ENCODE assay signal across 19 mouse cellular contexts in the genomic region with DNA sequence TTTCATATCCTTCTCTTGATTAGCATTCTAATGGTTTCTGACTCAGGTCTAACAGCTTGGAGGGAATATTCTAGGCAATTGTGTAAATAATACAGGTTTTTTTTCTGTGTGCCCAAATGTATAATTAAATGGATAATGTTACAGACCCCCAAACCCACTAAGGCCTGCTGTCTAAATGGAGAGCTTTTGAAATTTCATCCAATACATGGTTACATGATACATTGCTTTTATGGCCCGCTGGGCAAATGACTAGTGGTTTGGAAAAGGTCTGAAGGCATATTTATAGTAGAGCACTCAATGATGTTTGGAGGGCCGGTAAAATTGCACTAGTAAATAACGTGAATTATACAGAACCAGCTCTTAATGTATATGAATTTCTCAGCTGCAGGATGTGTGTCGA.
A peak's percentile ranks its signal among the peaks of the same experiment; 100 is the strongest.
DNase-seq lines count a peak whose midpoint lies in the region; ATAC-seq and TF ChIP-seq lines count a peak whose summit lies in the region.
"Had no signal": no experiment of that assay in that cellular context is flagged by ENCODE, and none has a peak within 500 bp of the region (broad histone marks: within the 10 kb centered on the region; RNA-seq: fewer than 3 reads in every experiment).

No protein-coding gene starts in this region.

- no peak overlapping the region for H3K4me3 ChIP-seq in kidney, embryonic 14.5 days (ENCODE audit: low read length)
- H3K4me3 ChIP-seq in limb, embryonic 11.5 days (ENCODE audit: low read depth, low read length), result no peak overlapping the region
- H3K4me3 ChIP-seq in limb, embryonic 10.5 days, result no peak overlapping the region
- H3K4me3 ChIP-seq in myocyte, result no peak overlapping the region
- H3K4me3 ChIP-seq: embryonic facial prominence, embryonic 15.5 days; erythroblast, embryonic 14.5 days; forebrain, embryonic 10.5 days; heart, embryonic 12.5 days; hindbrain, embryonic 10.5 days had no signal

- no peak overlapping the region for H3K4me2 ChIP-seq in kidney, embryonic 14.5 days (replicated peaks; ENCODE audit: low read depth, low read length)
- H3K4me2 ChIP-seq in limb, embryonic 11.5 days (ENCODE audit: low read depth, severe bottlenecking), result no peak overlapping the region
- H3K4me2 ChIP-seq in myocyte (ENCODE audit: low read depth), result peak overlapping the region; percentile 4
- H3K4me2 ChIP-seq: embryonic facial prominence, embryonic 15.5 days; heart, embryonic 12.5 days; hindbrain, embryonic 14.5 days had no signal

- no peaks in the 10 kb centered on the region for H3K36me3 ChIP-seq in kidney, embryonic 14.5 days (ENCODE audit: control insufficient read depth, insufficient read depth, low read length)
- no peaks in the 10 kb centered on the region for H3K36me3 ChIP-seq in limb, embryonic 11.5 days (ENCODE audit: control insufficient read depth, insufficient read depth, low read length)
- no peaks in the 10 kb centered on the region for H3K36me3 ChIP-seq in limb, embryonic 10.5 days
- no peaks in the 10 kb centered on the region for H3K36me3 ChIP-seq in myocyte (ENCODE audit: control insufficient read depth, insufficient read depth)
- H3K36me3 ChIP-seq: embryonic facial prominence, embryonic 15.5 days; forebrain, embryonic 10.5 days; heart, embryonic 12.5 days; hindbrain, embryonic 10.5 days had no signal

- peak; percentile 51; the same call in 1 of the 2 replicates for ATAC-seq in kidney, embryonic 14.5 days (ENCODE audit: low FRiP score, low TSS enrichment)
- 0 out of 2 replicates have a peak, but pooled peaks have one; percentile 35 for ATAC-seq in limb, embryonic 11.5 days (ENCODE audit: insufficient number of reproducible peaks, low FRiP score, low TSS enrichment, low read depth)
- ATAC-seq: forebrain, embryonic 14.5 days had no signal

- no peak for DNase-seq in kidney, postnatal 25 days
- DNase-seq in limb, embryonic 11.5 days (ENCODE audit: low spot score), result no peak
- DNase-seq in limb, embryonic 10.5 days (ENCODE audit: low spot score), result no peak
- no peak for DNase-seq in spleen, adult 18-20 months
- DNase-seq: adrenal gland, adult 8-10 months; adrenal gland, postnatal 36 days; cerebellum, adult 11 months; cerebellum, adult 9-10 months; cerebellum, postnatal 25 days; gastrocnemius, postnatal 14 days had no signal

- no peak overlapping the region for H3ac ChIP-seq in myocyte (ENCODE audit: control insufficient read depth, insufficient read length)

- H3K4me1 ChIP-seq in kidney, embryonic 14.5 days (ENCODE audit: control insufficient read depth, insufficient read depth, low read length), result no peaks in the 10 kb centered on the region
- H3K4me1 ChIP-seq in limb, embryonic 11.5 days (ENCODE audit: control insufficient read depth, insufficient read depth, low read length), result 0 out of 2 replicates have a peak, but pooled peaks cover 2% of the 10 kb centered on the region
- peaks cover 16% of the 10 kb centered on the region for H3K4me1 ChIP-seq in limb, embryonic 10.5 days
- H3K4me1 ChIP-seq: embryonic facial prominence, embryonic 15.5 days; forebrain, embryonic 10.5 days; heart, embryonic 12.5 days; hindbrain, embryonic 10.5 days had no signal

- TF ChIP-seq POLR2A in myocyte (IDR thresholded peaks at IDR 0.05; ENCODE audit: insufficient read length, low read depth), result no peak

- 0 out of 2 replicates have a peak, but pooled peaks cover 2% of the 10 kb centered on the region for H3K9me3 ChIP-seq in kidney, embryonic 14.5 days (ENCODE audit: control insufficient read depth, low read length)
- no peaks in the 10 kb centered on the region for H3K9me3 ChIP-seq in limb, embryonic 11.5 days (ENCODE audit: control insufficient read depth, low read length)
- H3K9me3 ChIP-seq in limb, embryonic 10.5 days (replicated peaks), result no peaks in the 10 kb centered on the region
- H3K9me3 ChIP-seq: embryonic facial prominence, embryonic 15.5 days; forebrain, embryonic 10.5 days; heart, embryonic 12.5 days; hindbrain, embryonic 10.5 days had no signal

- H3K27me3 ChIP-seq in kidney, embryonic 14.5 days (ENCODE audit: control insufficient read depth, insufficient read depth, low read length), result no peaks in the 10 kb centered on the region
- H3K27me3 ChIP-seq in limb, embryonic 11.5 days (ENCODE audit: control insufficient read depth, insufficient read depth, low read length), result no peaks in the 10 kb centered on the region
- H3K27me3 ChIP-seq in limb, embryonic 10.5 days (ENCODE audit: low read depth, poor library complexity, severe bottlenecking), result no peaks in the 10 kb centered on the region
- no peaks in the 10 kb centered on the region for H3K27me3 ChIP-seq in myocyte (ENCODE audit: control insufficient read depth, insufficient read depth, insufficient read length)
- H3K27me3 ChIP-seq: embryonic facial prominence, embryonic 15.5 days; heart, embryonic 12.5 days had no signal

- no peak overlapping the region; the same call in 1 of the 2 replicates for H3K27ac ChIP-seq in kidney, embryonic 14.5 days (ENCODE audit: low read depth, low read length)
- H3K27ac ChIP-seq in limb, embryonic 11.5 days (replicated peaks; ENCODE audit: low read depth, low read length), result no peak overlapping the region
- no peak overlapping the region for H3K27ac ChIP-seq in limb, embryonic 10.5 days
- H3K27ac ChIP-seq: embryonic facial prominence, embryonic 15.5 days; forebrain, embryonic 10.5 days; hindbrain, embryonic 10.5 days; hindbrain, embryonic 14.5 days had no signal

- no peaks in the 10 kb centered on the region for H3K79me2 ChIP-seq in myocyte (ENCODE audit: control insufficient read depth, insufficient read depth)

- H3K9ac ChIP-seq in kidney, embryonic 14.5 days (ENCODE audit: low read depth, low read length), result no peak overlapping the region
- no peak overlapping the region for H3K9ac ChIP-seq in limb, embryonic 11.5 days (ENCODE audit: low read length)
- H3K9ac ChIP-seq: embryonic facial prominence, embryonic 15.5 days; heart, embryonic 12.5 days; hindbrain, embryonic 14.5 days had no signal

- WGBS in kidney, embryonic 14.5 days, result 35% methylated on average over 4 of the region's 4 CpGs
- WGBS in limb, embryonic 11.5 days, result 66% methylated on average over 4 of the region's 4 CpGs
- WGBS in limb, embryonic 10.5 days, result 88% methylated on average over 4 of the region's 4 CpGs

TF ChIP-seq in myocyte, 11 proteins besides CTCF, POLR2A, EP300 and RAD21:
- TF ChIP-seq POLR2AphosphoS2 (IDR thresholded peaks at IDR 0.05; ENCODE audit: insufficient read length, low read depth), result no peak
- no peak for TF ChIP-seq TCF12 (IDR thresholded peaks at IDR 0.05; ENCODE audit: insufficient read depth, poor library complexity, severe bottlenecking)
- TF ChIP-seq MAX (IDR thresholded peaks at IDR 0.05; ENCODE audit: low read depth), result no peak
- TF ChIP-seq E2F4 (IDR thresholded peaks at IDR 0.05; ENCODE audit: insufficient read depth), result no peak
- no peak for TF ChIP-seq CEBPB (IDR thresholded peaks at IDR 0.05; ENCODE audit: insufficient read depth, poor library complexity, severe bottlenecking)
- no peak for TF ChIP-seq REST (IDR thresholded peaks at IDR 0.05; ENCODE audit: insufficient read depth, insufficient read length)
- no peak for TF ChIP-seq MYOD1 (IDR thresholded peaks at IDR 0.05; ENCODE audit: control insufficient read depth in 1 of 3, insufficient read length in 2 of 3, low read depth in 2 of 3)
- TF ChIP-seq MYOG (IDR thresholded peaks at IDR 0.05; ENCODE audit: control insufficient read depth in 1 of 3, insufficient read depth in 1 of 3, insufficient read length in 2 of 3, low read depth in 2 of 3), result no peak
- TF ChIP-seq TCF3 (IDR thresholded peaks at IDR 0.05; ENCODE audit: insufficient read length, low read depth), result no peak
- no peak for TF ChIP-seq USF1 (IDR thresholded peaks at IDR 0.05; ENCODE audit: low read depth)
- TF ChIP-seq SRF (IDR thresholded peaks at IDR 0.05; ENCODE audit: control insufficient read depth, insufficient read length, low read depth), result no peak
